Mouse (Mus musculus): ENCODE measurements around the gene Naaa.

The Naaa gene

GRCm38 (mm10) chr5:92262646-92263045, 15.3 kb downstream of the Naaa start:
- DNase-seq = no peak

DNA sequence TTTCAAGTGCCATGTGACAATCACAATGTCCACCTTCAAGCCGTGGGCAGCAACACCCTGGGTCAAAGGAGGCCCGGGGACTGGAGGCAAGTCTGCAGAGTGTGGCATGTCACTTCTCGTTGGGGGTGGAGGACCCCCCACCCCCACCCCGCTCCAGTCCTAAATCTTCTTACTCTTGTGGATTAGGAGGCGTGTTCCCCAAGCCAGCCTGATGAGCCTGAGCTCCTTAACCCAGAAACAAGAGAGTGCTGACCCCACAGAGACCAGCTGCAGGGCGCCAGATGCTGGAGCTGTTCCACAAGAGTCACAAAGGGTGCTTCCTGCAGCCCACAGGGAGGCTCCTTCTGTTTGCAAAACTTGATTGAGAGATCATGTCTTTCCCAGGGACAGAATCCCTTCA, 21.8 kb downstream of the Naaa start, which contains the start of gene Ppef2:
Gene Ppef2 (minus strand): TSS at position 61 of the 400 bp plus-strand sequence.
- no peak for DNase-seq

- DNase-seq = no peak
Observed at GRCm38 (mm10) chr5:92254476-92254875, 23.5 kb downstream of the Naaa start.

DNA sequence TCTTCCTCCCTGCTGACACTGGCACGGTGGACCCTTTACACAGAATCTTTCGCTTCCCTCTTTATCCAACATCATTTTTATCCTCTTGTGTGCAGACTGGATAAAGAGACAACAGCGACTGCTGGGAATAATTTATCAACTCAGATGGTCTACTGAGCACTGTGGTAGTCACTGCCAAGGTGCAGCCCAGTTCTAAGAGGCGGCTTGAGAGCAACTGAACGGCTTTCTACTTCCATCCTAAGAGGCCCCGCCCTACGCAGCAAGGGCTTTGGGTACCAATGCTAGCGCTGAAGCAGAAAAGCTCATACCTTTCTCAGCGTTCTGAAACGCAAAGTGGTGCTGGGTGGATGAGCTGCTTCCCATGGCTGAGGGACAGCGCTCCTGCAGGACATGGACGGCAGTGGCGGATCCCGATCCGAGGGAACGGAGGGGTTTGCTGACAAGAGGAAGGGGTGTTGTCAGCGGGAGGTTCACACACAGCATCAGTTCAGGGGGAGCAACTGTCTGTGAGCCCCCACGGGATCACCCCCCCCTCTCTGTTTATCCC, 25.1 kb downstream of the Naaa start:
- no peak for DNase-seq

GRCm38 (mm10) chr5:92252031-92252430, 25.9 kb downstream of the Naaa start:
- DNase-seq = no peak

DNA sequence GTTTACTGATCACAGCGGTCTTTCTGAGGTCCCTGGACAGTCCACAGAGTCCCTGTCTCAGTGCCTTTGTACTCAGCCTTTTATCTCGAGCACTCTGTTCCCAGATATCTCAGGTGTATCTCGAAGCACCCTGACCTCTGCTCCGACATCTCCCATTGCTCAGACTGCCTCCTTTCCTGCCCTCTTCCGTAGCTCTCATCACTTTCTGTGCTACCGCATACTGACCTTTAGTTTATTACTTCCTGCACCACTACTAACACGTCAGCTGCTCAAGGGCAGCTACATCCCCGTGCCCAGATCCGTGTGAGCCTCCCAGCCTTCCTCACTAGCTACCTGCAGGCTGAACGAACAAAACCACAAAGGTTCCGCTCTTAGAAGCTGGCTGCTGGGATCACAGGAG, 29.4 kb downstream of the Naaa start:
- no peak for DNase-seq

- DNase-seq = no peak
Observed at GRCm38 (mm10) chr5:92245483-92245882, 32.5 kb downstream of the Naaa start.

DNA sequence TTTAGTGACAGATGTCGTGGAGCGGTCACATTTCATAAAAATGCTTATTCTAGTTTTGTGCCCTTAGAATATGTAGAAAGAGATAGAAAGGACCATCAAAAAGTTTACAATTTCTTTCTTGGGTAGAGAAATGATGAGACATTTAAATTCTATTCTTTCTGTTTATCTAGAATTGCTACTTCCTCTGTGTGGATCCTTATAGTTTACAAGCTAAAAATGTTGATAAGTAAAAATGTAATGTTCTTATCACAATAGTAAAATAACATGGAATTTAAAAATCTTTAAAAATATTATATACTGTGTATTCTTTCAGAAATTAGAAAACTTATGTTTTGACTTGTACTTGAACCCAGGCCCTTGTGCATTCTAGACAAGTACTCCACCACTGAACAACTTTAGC, 33.1 kb downstream of the Naaa start:
- no peak for DNase-seq

- DNase-seq = no peak
Observed at GRCm38 (mm10) chr5:92240769-92241168, 37.2 kb downstream of the Naaa start.

DNA sequence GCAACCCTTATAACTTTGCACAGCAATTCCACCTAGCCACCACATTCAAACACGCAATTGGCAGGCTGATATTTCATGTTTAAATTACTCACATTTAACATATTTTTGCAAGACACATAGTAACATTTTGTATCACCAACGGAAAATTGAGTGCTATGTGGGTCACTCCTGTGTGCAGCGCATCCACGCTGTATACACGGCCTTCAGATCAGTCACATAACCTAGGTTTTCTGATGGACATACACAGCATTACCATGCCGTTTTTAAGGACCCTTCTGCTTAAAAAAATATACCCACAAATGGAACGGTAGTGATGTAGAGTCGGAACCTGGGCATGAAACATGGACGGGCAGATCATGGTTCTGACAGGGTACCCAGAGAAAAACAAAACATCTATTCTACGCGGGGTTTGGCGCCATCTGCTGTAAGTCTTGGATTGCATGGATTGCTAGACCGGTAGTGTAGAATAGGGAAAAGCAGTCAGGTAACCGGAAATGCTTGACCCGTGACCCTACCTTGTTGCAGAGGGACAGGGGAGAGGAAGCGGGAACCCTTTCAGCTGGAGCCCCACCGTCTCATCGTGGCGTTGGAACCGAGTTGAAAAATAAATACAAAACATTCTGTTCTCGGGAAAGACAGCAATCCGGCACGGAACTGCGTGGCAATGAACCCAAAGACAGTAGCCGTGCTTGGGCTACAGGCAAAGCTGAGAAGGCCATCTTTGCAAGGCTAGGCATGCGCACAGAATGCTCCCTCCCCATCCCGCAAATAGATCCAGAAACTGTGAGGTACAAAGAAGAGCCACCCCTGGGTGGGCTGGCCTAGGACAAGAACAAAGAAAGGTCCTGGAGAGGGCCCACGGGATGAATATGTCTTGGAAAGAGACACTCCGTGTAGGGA, 38.4 kb downstream of the Naaa start:
- DNase-seq = peak; percentile 72

GRCm38 (mm10) chr5:92234939-92235557, 42.9 kb downstream of the Naaa start:
- DNase-seq = no peak

GRCm38 (mm10) chr5:92233366-92233765, 44.6 kb downstream of the Naaa start:
- DNase-seq = no peak

DNA sequence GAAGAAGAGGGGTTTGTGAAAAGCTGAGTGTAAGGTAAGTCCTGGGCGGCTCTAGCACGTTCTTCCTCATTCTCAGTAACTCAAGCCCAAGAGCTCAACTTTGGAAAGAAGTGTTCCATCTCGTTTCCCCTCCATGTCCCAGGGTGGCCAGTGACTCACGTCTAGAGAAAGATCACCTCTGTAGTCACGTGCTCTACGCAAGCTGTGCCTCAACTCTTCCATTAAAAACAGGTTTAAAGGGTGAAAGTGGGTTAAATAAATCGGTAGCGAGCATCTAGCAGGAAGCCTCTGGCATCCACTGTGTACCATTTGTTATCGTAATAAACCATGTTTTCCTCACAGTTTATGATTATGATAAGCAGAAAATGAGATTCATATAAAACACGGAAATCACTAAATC, 46.1 kb downstream of the Naaa start:
- no peak for DNase-seq

GRCm38 (mm10) chr5:92230306-92230705, 47.7 kb downstream of the Naaa start:
- no peak for DNase-seq

DNA sequence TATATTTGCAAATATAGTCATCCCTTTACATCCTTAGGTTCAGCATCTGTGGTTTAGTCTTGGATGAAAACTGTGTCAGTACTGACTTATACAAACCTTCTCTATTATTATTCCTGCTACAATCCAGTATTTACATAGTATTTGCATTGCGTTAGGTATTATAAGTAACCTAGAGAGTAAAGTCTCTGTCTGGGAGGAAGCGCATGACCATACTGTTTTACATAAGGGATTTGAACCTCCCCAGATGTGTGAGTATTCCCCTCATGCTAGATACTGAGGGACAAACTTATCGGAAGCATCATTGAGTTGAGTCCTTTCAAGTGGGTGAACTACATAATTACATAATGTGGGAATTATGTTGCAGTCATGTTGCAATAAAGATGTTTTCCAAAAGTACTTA, 48.5 kb downstream of the Naaa start:
- no peak for DNase-seq

- no peak for DNase-seq
Observed at GRCm38 (mm10) chr5:92228776-92229175, 49.2 kb downstream of the Naaa start.

- DNase-seq = no peak
Observed at GRCm38 (mm10) chr5:92227782-92228181, 50.2 kb downstream of the Naaa start.

DNA sequence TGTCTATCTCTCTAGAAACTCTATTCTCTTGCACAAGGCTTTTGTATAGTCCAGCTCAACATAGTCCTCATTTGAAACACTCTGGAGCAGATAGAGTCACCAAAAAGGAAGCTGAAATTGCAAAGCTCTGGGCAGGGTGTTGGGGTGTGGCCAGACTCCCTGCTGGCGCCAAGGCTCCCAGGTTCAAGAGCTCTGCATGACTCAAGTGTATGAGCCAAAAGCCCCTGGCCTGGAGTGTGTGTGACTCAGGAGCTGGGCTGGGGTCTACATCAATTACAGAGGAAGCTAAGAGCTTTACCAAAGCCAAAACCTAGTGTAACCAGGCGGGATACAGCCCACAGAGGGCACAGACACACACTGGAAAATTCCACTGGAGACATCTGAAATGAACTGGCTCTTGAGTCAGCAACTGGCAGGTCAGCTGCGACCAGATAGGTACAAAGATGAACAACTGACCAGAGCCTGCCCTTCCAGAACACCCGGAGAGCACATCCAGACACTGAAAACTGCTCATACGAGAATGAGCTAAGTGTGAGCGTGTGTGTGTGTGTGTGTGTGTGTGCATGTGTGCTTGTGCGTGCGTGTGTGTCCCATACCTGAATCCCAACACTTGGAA, 57.6 kb downstream of the Naaa start:
- DNase-seq = peak; percentile 7

DNA sequence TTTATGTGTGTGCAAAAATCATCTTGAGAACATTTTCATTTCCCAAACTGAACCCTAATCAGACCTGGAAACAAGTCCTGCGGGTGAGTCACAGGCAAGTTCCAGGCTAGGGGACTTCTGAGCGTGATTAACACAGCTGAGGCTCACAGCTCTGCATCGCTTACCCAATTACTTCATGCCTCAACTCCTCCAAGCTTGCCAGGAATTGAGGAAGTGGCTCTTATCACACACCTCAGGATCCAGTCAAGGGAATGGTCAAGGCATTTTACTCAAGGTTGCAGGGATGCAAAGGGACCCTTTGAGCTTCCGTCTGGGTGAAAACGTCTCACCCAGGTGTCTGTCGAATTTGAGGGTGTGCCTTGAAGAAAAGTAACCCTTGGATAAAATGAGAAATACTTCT, 58.1 kb downstream of the Naaa start:
- no peak for DNase-seq

DNA sequence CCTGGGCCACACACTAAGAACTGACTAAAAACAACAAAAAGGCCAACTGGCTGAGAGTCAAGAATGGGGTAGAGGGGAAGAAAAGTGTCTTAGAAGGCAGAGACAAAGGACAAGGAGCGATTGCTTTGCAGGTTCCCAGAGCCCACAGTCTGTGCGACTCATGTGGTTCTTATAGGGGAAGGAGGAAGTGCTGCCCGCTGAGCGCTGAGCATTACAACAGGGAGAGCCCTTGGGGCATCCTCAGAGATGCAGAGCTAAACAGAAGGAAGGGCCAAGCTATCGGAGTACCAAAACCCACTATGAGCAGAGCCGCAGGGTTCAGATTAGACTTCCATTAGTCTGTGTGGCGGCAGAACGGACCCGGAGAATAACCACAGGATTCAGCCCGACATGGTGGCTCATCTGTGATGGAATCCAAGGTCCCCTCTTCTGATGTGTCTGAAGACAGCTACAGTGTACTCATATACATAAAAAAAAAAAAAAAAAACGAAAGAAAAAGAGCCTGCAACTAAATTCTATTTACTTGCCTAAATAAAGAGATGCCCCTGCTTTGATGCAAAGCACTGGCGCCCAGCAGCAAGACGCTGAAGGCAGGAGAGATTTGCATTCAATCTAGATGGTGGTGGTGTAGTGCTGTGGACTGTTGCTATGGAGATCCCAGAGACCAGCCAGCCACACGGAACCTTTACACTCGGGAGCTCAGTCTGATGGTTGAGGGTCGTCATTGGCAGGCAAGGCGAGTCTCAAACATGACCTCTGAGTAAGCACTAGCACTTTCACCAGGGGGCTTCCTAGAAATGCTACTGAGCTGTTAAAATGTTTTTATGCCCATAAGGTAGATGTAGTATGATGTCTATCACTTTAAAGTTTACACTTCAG, 58.8 kb downstream of the Naaa start:
- no peak for DNase-seq

DNA sequence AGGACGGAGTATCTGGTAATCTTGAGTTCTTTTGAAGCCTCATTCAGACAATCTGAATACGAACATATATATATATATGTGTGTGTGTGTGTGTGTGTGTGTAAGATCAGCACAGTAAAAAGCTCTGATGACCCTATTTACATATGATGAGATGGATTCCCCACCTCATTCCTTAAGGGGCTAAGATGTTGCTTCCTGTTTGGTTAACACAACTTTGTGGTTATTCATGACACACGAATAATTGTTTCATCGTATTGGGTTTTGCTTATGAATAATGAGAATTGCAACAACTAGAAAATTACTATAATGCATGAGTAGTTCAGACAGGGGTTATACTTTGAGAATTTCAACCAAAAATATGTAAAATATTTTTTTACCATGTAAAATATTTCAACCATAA, 62.7 kb downstream of the Naaa start, which contains the start of gene U90926:
Gene U90926 (minus strand): TSS at position 101 of the 400 bp plus-strand sequence.
- no peak for DNase-seq

DNA sequence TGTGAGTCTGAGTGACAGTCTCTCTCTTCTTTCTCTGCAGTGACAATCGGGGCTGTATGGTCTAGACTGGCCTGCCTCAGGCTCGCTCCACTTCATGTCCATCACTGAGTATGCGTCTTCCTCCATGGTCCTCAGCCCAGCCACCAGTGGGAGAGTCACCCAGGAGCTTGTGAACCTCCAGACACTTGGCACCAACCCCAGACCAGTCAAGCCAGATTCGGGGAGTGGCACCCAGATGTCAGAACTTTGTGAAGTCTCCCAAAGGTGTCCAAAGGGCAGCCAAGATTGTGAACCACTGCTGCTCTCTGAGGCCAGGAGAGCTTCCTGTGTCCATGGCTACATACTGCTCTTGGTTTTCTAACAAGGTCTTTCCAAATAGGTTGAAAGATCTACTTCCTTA, 65.7 kb downstream of the Naaa start:
- DNase-seq = no peak

GRCm38 (mm10) chr5:92210205-92210604, 67.8 kb downstream of the Naaa start:
- no peak for DNase-seq
